Mouse (Mus musculus) 3T3-L1 (cell line): ENCODE data around the gene Csrnp3.

Source experiments
- DNase-seq: peaks from one replicate; pipeline ENCODE4 v3.0.0-alpha.2; 2015; ENCODE audit warnings: low read depth, low spot score

Gene Csrnp3

GRCm38 (mm10) chr2:65870919-65871582, 25.5 kb downstream of the Csrnp3 start:
- no peak for DNase-seq

- no peak for DNase-seq
Measured at GRCm38 (mm10) chr2:65891590-65891989, 46.0 kb downstream of the Csrnp3 start.

GRCm38 (mm10) chr2:65893241-65893640, 47.7 kb downstream of the Csrnp3 start:
- no peak for DNase-seq

- DNase-seq = no peak
Measured at GRCm38 (mm10) chr2:65894299-65894698, 48.7 kb downstream of the Csrnp3 start.

- no peak for DNase-seq
Measured at GRCm38 (mm10) chr2:65896542-65896941, 51.0 kb downstream of the Csrnp3 start.

- no peak for DNase-seq
Measured at GRCm38 (mm10) chr2:65897084-65897483, 51.5 kb downstream of the Csrnp3 start.

GRCm38 (mm10) chr2:65899478-65899877, 53.9 kb downstream of the Csrnp3 start:
- DNase-seq = peak; percentile 44

GRCm38 (mm10) chr2:65908526-65908925, 63.0 kb downstream of the Csrnp3 start:
- no peak for DNase-seq

- DNase-seq = no peak
Measured at GRCm38 (mm10) chr2:65909724-65910521, 64.4 kb downstream of the Csrnp3 start.

- no peak for DNase-seq
Measured at GRCm38 (mm10) chr2:65915994-65916393, 70.4 kb downstream of the Csrnp3 start.

- DNase-seq = no peak
Measured at GRCm38 (mm10) chr2:65920651-65921412, 75.3 kb downstream of the Csrnp3 start.

- no peak for DNase-seq
Measured at GRCm38 (mm10) chr2:65925363-65925941, 79.9 kb downstream of the Csrnp3 start.

GRCm38 (mm10) chr2:65926935-65927708, 81.6 kb downstream of the Csrnp3 start:
- DNase-seq = no peak

GRCm38 (mm10) chr2:65929286-65929685, 83.7 kb downstream of the Csrnp3 start:
- DNase-seq = no peak

GRCm38 (mm10) chr2:65929927-65930326, 84.4 kb downstream of the Csrnp3 start:
- DNase-seq = no peak

- DNase-seq = no peak
Measured at GRCm38 (mm10) chr2:65931313-65931712, 85.7 kb downstream of the Csrnp3 start.

GRCm38 (mm10) chr2:65931841-65932311, 86.3 kb downstream of the Csrnp3 start:
- DNase-seq = no peak

- no peak for DNase-seq
Measured at GRCm38 (mm10) chr2:65934099-65934498, 88.5 kb downstream of the Csrnp3 start.

GRCm38 (mm10) chr2:65938900-65939299, 93.3 kb downstream of the Csrnp3 start:
- DNase-seq = no peak

- peak; percentile 8 for DNase-seq
Measured at GRCm38 (mm10) chr2:65940351-65940750, 94.8 kb downstream of the Csrnp3 start.

GRCm38 (mm10) chr2:65942346-65942745, 96.8 kb downstream of the Csrnp3 start:
- no peak for DNase-seq
